ENCODE assay signal across 17 mouse cellular contexts in genomic region chr6:94911836-94912235, GRCm38 (mm10).
DNase-seq lines count a peak whose midpoint lies in the region; ATAC-seq lines count a peak whose summit lies in the region.
"Had no signal": no experiment of that assay in that cellular context is flagged by ENCODE, and none has a peak within 500 bp of the region (broad histone marks: within the 10 kb centered on the region; RNA-seq: fewer than 3 reads in every experiment).

No protein-coding gene starts in this region.

- H3K4me3 ChIP-seq in forebrain, embryonic 10.5 days = no peak overlapping the region
- H3K4me3 ChIP-seq in forebrain, embryonic 16.5 days (replicated peaks; ENCODE audit: low read length) = no peak overlapping the region
- no peak overlapping the region for H3K4me3 ChIP-seq in kidney, embryonic 16.5 days (ENCODE audit: low read length)
- H3K4me3 ChIP-seq: intestine, embryonic 15.5 days; liver, embryonic 15.5 days; neural tube, embryonic 13.5 days had no signal

- DNase-seq in forebrain, embryonic 10.5 days (ENCODE audit: extremely low spot score, low spot score) = no peak
- peak; percentile 31 for DNase-seq in kidney, postnatal 14 days
- DNase-seq in adipocyte (ENCODE audit: low spot score) = peak; percentile 72
- DNase-seq in kidney, postnatal 25 days = peak; percentile 35 to 51
- no peak for DNase-seq in layer of hippocampus, adult 18-20 months (ENCODE audit: low spot score in 2 of 2)
- DNase-seq in frontal cortex, postnatal 14 days (ENCODE audit: low spot score in 2 of 2) = no peak
- DNase-seq: cerebellum, adult 9-10 months; heart, adult 18-20 months; layer of hippocampus, postnatal 36 days; right cerebral cortex, adult 18-20 months; thymus, postnatal 14 days had no signal

- peaks cover 18% of the 10 kb centered on the region for H3K4me1 ChIP-seq in forebrain, embryonic 10.5 days
- 0 out of 2 replicates have a peak, but pooled peaks cover 4% of the 10 kb centered on the region for H3K4me1 ChIP-seq in forebrain, embryonic 16.5 days (replicated peaks; ENCODE audit: control insufficient read depth, insufficient read depth, low read length)
- H3K4me1 ChIP-seq in kidney, embryonic 16.5 days (ENCODE audit: insufficient read depth, low read length) = peaks cover 7% of the 10 kb centered on the region
- H3K4me1 ChIP-seq: liver, embryonic 15.5 days had no signal

- WGBS in forebrain, embryonic 10.5 days = 72% methylated on average over 3 of the region's 3 CpGs
- WGBS in forebrain, embryonic 16.5 days = 40% methylated on average over 3 of the region's 3 CpGs
- 82% methylated on average over 3 of the region's 3 CpGs for WGBS in kidney, embryonic 16.5 days

- no peaks in the 10 kb centered on the region for H3K9me3 ChIP-seq in forebrain, embryonic 10.5 days
- H3K9me3 ChIP-seq in forebrain, embryonic 16.5 days (ENCODE audit: control insufficient read depth, low read length) = no peaks in the 10 kb centered on the region
- no peaks in the 10 kb centered on the region for H3K9me3 ChIP-seq in kidney, embryonic 16.5 days (ENCODE audit: low read length)
- H3K9me3 ChIP-seq: intestine, embryonic 15.5 days; liver, embryonic 15.5 days; neural tube, embryonic 13.5 days had no signal

- H3K9ac ChIP-seq in forebrain, embryonic 16.5 days (replicated peaks; ENCODE audit: low read depth, low read length) = no peak overlapping the region
- no peak overlapping the region for H3K9ac ChIP-seq in kidney, embryonic 16.5 days (replicated peaks; ENCODE audit: low read length)
- H3K9ac ChIP-seq: intestine, embryonic 15.5 days; liver, embryonic 15.5 days; neural tube, embryonic 13.5 days had no signal

- no peak for ATAC-seq in forebrain, embryonic 16.5 days
- ATAC-seq in kidney, embryonic 16.5 days (ENCODE audit: low FRiP score, low TSS enrichment) = no peak
- ATAC-seq: intestine, embryonic 15.5 days; midbrain, embryonic 16.5 days had no signal

- peak overlapping the region; percentile 69 for H3K27ac ChIP-seq in forebrain, embryonic 10.5 days
- no peak overlapping the region for H3K27ac ChIP-seq in forebrain, embryonic 16.5 days (ENCODE audit: low read length)
- H3K27ac ChIP-seq in kidney, embryonic 16.5 days (ENCODE audit: low read length) = no peak overlapping the region
- H3K27ac ChIP-seq: intestine, embryonic 15.5 days; liver, embryonic 15.5 days; neural tube, embryonic 13.5 days had no signal

- H3K36me3 ChIP-seq in forebrain, embryonic 10.5 days (replicated peaks) = no peaks in the 10 kb centered on the region
- no peaks in the 10 kb centered on the region for H3K36me3 ChIP-seq in forebrain, embryonic 16.5 days (ENCODE audit: control insufficient read depth, insufficient read depth)
- H3K36me3 ChIP-seq in kidney, embryonic 16.5 days (ENCODE audit: insufficient read depth, low read length) = no peaks in the 10 kb centered on the region
- H3K36me3 ChIP-seq: intestine, embryonic 15.5 days; liver, embryonic 15.5 days; neural tube, embryonic 13.5 days had no signal

- H3K4me2 ChIP-seq in forebrain, embryonic 16.5 days (ENCODE audit: low read length) = no peak overlapping the region
- H3K4me2 ChIP-seq in kidney, embryonic 16.5 days (replicated peaks; ENCODE audit: low read depth, low read length) = no peak overlapping the region
- H3K4me2 ChIP-seq: intestine, embryonic 15.5 days; liver, embryonic 15.5 days; neural tube, embryonic 13.5 days had no signal

- H3K27me3 ChIP-seq in forebrain, embryonic 10.5 days (ENCODE audit: poor library complexity, severe bottlenecking) = no peaks in the 10 kb centered on the region
- no peaks in the 10 kb centered on the region for H3K27me3 ChIP-seq in forebrain, embryonic 16.5 days (replicated peaks; ENCODE audit: control insufficient read depth, insufficient read depth, low read length)
- H3K27me3 ChIP-seq in kidney, embryonic 16.5 days (ENCODE audit: insufficient read depth, low read length) = no peaks in the 10 kb centered on the region
- H3K27me3 ChIP-seq: intestine, embryonic 15.5 days; liver, embryonic 15.5 days; neural tube, embryonic 13.5 days had no signal

Comparison
In these comparisons a context has a peak if more than half of its experiments do, and no peak if none do; other contexts are left out.
1. DNase-seq: peak in kidney, postnatal 14 days (single experiment), adipocyte (single experiment) and kidney, postnatal 25 days (2 of 2); none in forebrain, embryonic 10.5 days (single experiment), layer of hippocampus, adult 18-20 months (0 of 2) and frontal cortex, postnatal 14 days (0 of 2).